ENCODE assay signal across 8 mouse cellular contexts in genomic region chr9:42471214-42471613, GRCm38 (mm10). TPM values are rescaled to one million over a fixed set of nuclear protein-coding genes. Genes with fewer than 3 reads are reported as not detected.
DNase-seq lines count a peak whose midpoint lies in the region; ATAC-seq and TF ChIP-seq lines count a peak whose summit lies in the region.

No protein-coding gene starts in this region.

- no peak for TF ChIP-seq POLR2A in limb, embryonic 14.5 days (IDR thresholded peaks at IDR 0.05; ENCODE audit: borderline replicate concordance, extremely low read depth, insufficient read depth, insufficient read length)

- peak overlapping the region; percentile 74 for H3K4me3 ChIP-seq in neural tube, embryonic 11.5 days (ENCODE audit: low read depth, low read length)
- peak overlapping the region; percentile 81 for H3K4me3 ChIP-seq in forebrain, embryonic 15.5 days
- H3K4me3 ChIP-seq in hindbrain, embryonic 11.5 days (ENCODE audit: low read depth, low read length), result peak overlapping the region; percentile 64
- peak overlapping the region; percentile 61 for H3K4me3 ChIP-seq in limb, embryonic 14.5 days (replicated peaks; ENCODE audit: low read length)
- H3K4me3 ChIP-seq in midbrain, embryonic 13.5 days (replicated peaks), result peak overlapping the region; percentile 85

- peak overlapping the region; percentile 74; the same call in 1 of the 2 replicates for H3K9ac ChIP-seq in neural tube, embryonic 11.5 days (ENCODE audit: low read length)
- H3K9ac ChIP-seq in forebrain, embryonic 15.5 days (replicated peaks), result peak overlapping the region; percentile 87
- H3K9ac ChIP-seq in hindbrain, embryonic 11.5 days (ENCODE audit: low read depth, low read length), result peak overlapping the region; percentile 73
- peak overlapping the region; percentile 68 for H3K9ac ChIP-seq in limb, embryonic 14.5 days (ENCODE audit: low read depth, low read length, severe bottlenecking)
- peak overlapping the region; percentile 83 for H3K9ac ChIP-seq in midbrain, embryonic 13.5 days (replicated peaks)

- H3K4me2 ChIP-seq in neural tube, embryonic 11.5 days (ENCODE audit: low read depth), result peak overlapping the region; percentile 65
- H3K4me2 ChIP-seq in forebrain, embryonic 15.5 days (replicated peaks), result peak overlapping the region; percentile 82
- peak overlapping the region; percentile 72 for H3K4me2 ChIP-seq in hindbrain, embryonic 11.5 days (replicated peaks; ENCODE audit: low read depth, low read length)
- peak overlapping the region; percentile 77 for H3K4me2 ChIP-seq in limb, embryonic 14.5 days (replicated peaks; ENCODE audit: low read depth, low read length, severe bottlenecking)
- peak overlapping the region; percentile 87 for H3K4me2 ChIP-seq in midbrain, embryonic 13.5 days (replicated peaks)

- H3K9me3 ChIP-seq in neural tube, embryonic 11.5 days (ENCODE audit: control insufficient read depth, low read length), result no peaks in the 10 kb centered on the region
- H3K9me3 ChIP-seq in forebrain, embryonic 15.5 days, result no peaks in the 10 kb centered on the region
- no peaks in the 10 kb centered on the region for H3K9me3 ChIP-seq in hindbrain, embryonic 11.5 days (ENCODE audit: control insufficient read depth, low read length)
- H3K9me3 ChIP-seq in limb, embryonic 14.5 days (ENCODE audit: control insufficient read depth, low read length), result no peaks in the 10 kb centered on the region
- no peaks in the 10 kb centered on the region for H3K9me3 ChIP-seq in midbrain, embryonic 13.5 days

- no peaks in the 10 kb centered on the region for H3K27me3 ChIP-seq in neural tube, embryonic 11.5 days (ENCODE audit: control insufficient read depth, insufficient read depth, low read length)
- no peaks in the 10 kb centered on the region for H3K27me3 ChIP-seq in forebrain, embryonic 15.5 days
- no peaks in the 10 kb centered on the region for H3K27me3 ChIP-seq in hindbrain, embryonic 11.5 days (ENCODE audit: control insufficient read depth, insufficient read depth, low read length)
- H3K27me3 ChIP-seq in limb, embryonic 14.5 days (ENCODE audit: control insufficient read depth, insufficient read depth, low read length), result no peaks in the 10 kb centered on the region
- H3K27me3 ChIP-seq in midbrain, embryonic 13.5 days, result no peaks in the 10 kb centered on the region

- 57% methylated on average over 4 of the region's 4 CpGs for WGBS in neural tube, embryonic 11.5 days
- WGBS in forebrain, embryonic 15.5 days, result 43% methylated on average over 4 of the region's 4 CpGs
- WGBS in hindbrain, embryonic 11.5 days, result 60% methylated on average over 4 of the region's 4 CpGs
- 53% methylated on average over 4 of the region's 4 CpGs for WGBS in limb, embryonic 14.5 days
- WGBS in midbrain, embryonic 13.5 days, result 49% methylated on average over 4 of the region's 4 CpGs

- no peak for ATAC-seq in neural tube, embryonic 11.5 days (ENCODE audit: insufficient read depth, low FRiP score, low TSS enrichment)
- ATAC-seq in forebrain, embryonic 15.5 days (replicated peaks), result no peak
- ATAC-seq in hindbrain, embryonic 11.5 days (ENCODE audit: low FRiP score), result no peak
- ATAC-seq in limb, embryonic 14.5 days (ENCODE audit: low FRiP score, low read depth), result no peak
- no peak for ATAC-seq in midbrain, embryonic 13.5 days

- H3K27ac ChIP-seq in neural tube, embryonic 11.5 days (ENCODE audit: low read depth, low read length), result no peak overlapping the region
- H3K27ac ChIP-seq in forebrain, embryonic 15.5 days (replicated peaks), result peak overlapping the region; percentile 76
- H3K27ac ChIP-seq in hindbrain, embryonic 11.5 days (ENCODE audit: low read depth, low read length), result no peak overlapping the region
- no peak overlapping the region for H3K27ac ChIP-seq in limb, embryonic 14.5 days (replicated peaks; ENCODE audit: low read depth, low read length)
- no peak overlapping the region for H3K27ac ChIP-seq in midbrain, embryonic 13.5 days

- no peaks in the 10 kb centered on the region for H3K36me3 ChIP-seq in neural tube, embryonic 11.5 days (ENCODE audit: control insufficient read depth, insufficient read depth, low read length)
- no peaks in the 10 kb centered on the region for H3K36me3 ChIP-seq in forebrain, embryonic 15.5 days
- H3K36me3 ChIP-seq in hindbrain, embryonic 11.5 days (ENCODE audit: control insufficient read depth, insufficient read depth, low read length), result no peaks in the 10 kb centered on the region
- H3K36me3 ChIP-seq in limb, embryonic 14.5 days (ENCODE audit: control insufficient read depth, insufficient read depth, low read length), result peaks cover 5% of the 10 kb centered on the region; the same call in 1 of the 2 replicates
- peaks cover 9% of the 10 kb centered on the region; the same call in 1 of the 2 replicates for H3K36me3 ChIP-seq in midbrain, embryonic 13.5 days

- H3K4me1 ChIP-seq in neural tube, embryonic 11.5 days (ENCODE audit: control insufficient read depth, insufficient read depth, low read length), result peaks cover 9% of the 10 kb centered on the region; the same call in 1 of the 2 replicates
- H3K4me1 ChIP-seq in forebrain, embryonic 15.5 days, result peaks cover 19% of the 10 kb centered on the region
- peaks cover 5% of the 10 kb centered on the region for H3K4me1 ChIP-seq in hindbrain, embryonic 11.5 days (replicated peaks; ENCODE audit: control insufficient read depth, insufficient read depth, low read length)
- H3K4me1 ChIP-seq in limb, embryonic 14.5 days (ENCODE audit: control insufficient read depth, insufficient read depth, low read length), result peaks cover 12% of the 10 kb centered on the region
- peaks cover 30% of the 10 kb centered on the region for H3K4me1 ChIP-seq in midbrain, embryonic 13.5 days (replicated peaks)

- DNase-seq in neural tube, embryonic 11.5 days (ENCODE audit: low spot score), result no peak
- no peak for DNase-seq in neural tube, embryonic 10.5 days (ENCODE audit: extremely low spot score, low spot score)
- DNase-seq in adrenal gland, postnatal 14 days, result peak; percentile 83
- DNase-seq in hindbrain, embryonic 11.5 days (ENCODE audit: low spot score), result no peak
- DNase-seq in limb, embryonic 14.5 days (ENCODE audit: low spot score), result peak; percentile 55
- peak; percentile 46 for DNase-seq in thymus, postnatal 25 days

RNA-seq across cellular contexts. Expression of gene Tbcel, which starts 36.4 kb away (rescaled TPM):
- polyA plus RNA-seq in neural tube, embryonic 11.5 days (2014; fragmentation: Nextera tagmentation; extraction: Ambion mirVana), result 5.1 and 5.7 TPM in 2 replicates
- total RNA-seq in adrenal gland, postnatal 14 days (2021), result 43.2 and 51.3 TPM in 2 replicates
- polyA plus RNA-seq in forebrain, embryonic 15.5 days (2015; fragmentation: Nextera tagmentation; extraction: Ambion mirVana), result 5.3 and 5.4 TPM in 2 replicates
- polyA plus RNA-seq in hindbrain, embryonic 11.5 days (2014; fragmentation: Nextera tagmentation; extraction: Ambion mirVana), result 4.7 and 6.6 TPM in 2 replicates
- 14.2 and 15.2 TPM in 2 replicates for polyA plus RNA-seq in limb, embryonic 14.5 days (2012; rRNA removed)
- 5.3 TPM in 2 replicates for polyA plus RNA-seq in limb, embryonic 14.5 days (2014; fragmentation: Nextera tagmentation; extraction: Ambion mirVana)
- polyA plus RNA-seq in midbrain, embryonic 13.5 days (2015; fragmentation: Nextera tagmentation; extraction: Ambion mirVana), result 4.5 and 5.2 TPM in 2 replicates

Comparison
In these comparisons a context has a peak if more than half of its experiments do, and no peak if none do; other contexts are left out.
1. DNase-seq: peak in adrenal gland, postnatal 14 days (single experiment), limb, embryonic 14.5 days (single experiment) and thymus, postnatal 25 days (single experiment); none in neural tube, embryonic 11.5 days (single experiment), neural tube, embryonic 10.5 days (single experiment) and hindbrain, embryonic 11.5 days (single experiment).
2. Peak in every context shown above with its lines, with median percentiles within 50 percentile points of each other: H3K4me2 ChIP-seq, H3K4me3 ChIP-seq and H3K9ac ChIP-seq.